Mouse (Mus musculus): ENCODE results near the gene Tmem144. TPM values are rescaled to one million over a fixed set of nuclear protein-coding genes. Genes with fewer than 3 reads are reported as not detected.

The Tmem144 gene
- polyA plus RNA-seq, 1 experiment from 2014 or later, result 1.3 TPM

DNA sequence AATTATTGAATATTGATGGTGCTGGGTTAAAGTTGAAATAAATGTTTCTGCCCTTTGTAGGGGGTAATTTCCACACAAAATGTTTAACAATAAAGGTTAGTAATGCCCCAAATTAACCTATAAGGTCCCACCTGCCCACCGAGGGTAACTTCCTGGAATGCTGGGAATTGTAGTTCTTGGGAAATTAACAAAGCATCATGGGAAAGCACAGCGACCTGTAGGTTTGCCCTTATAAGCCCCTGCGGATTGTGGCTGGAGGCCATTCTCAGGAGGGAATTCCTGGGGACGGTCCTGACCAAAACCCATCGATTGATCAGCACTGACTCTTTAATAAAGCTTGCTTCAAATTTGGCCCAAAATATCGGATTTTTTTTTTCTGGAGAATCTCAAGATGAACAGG is 1.9 kb downstream of the Tmem144 start:
- ATAC-seq, result no peak

DNA sequence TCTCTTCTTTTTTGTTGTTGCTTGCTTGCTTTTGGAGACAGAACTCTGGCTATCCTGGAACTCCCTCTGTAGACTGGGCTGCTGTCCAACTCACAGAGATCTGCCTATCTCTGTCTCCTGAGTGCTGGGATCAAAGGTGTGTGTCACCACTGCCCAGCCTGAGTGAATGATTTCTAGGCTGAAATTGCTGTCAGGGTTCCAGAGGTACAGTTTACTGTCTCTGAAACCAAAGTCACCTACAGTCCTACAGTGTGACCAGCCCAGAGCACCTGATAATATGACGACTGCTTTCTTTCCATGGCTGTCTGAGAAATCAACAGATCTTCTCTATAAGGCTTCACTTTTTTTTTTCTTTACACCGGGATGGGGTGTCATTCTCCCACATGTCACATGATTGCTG is 3.0 kb downstream of the Tmem144 start:
- 87% methylated on average over 2 of the region's 2 CpGs for WGBS
- ATAC-seq, result no peak
- Histone ChIP-seq H3K9me3 (replicated peaks; ENCODE audit: control insufficient read depth, low read length, poor library complexity, severe bottlenecking) (no peaks in the 10 kb centered on the region), H3K9ac (ENCODE audit: low read depth, low read length) (no peak overlapping the region), H3K4me2 (ENCODE audit: low read length) (no peak overlapping the region), H3K4me1 (ENCODE audit: control insufficient read depth, insufficient read depth, low read length) (no peaks in the 10 kb centered on the region), H3K36me3 (ENCODE audit: control insufficient read depth, insufficient read depth, low read length) (no peaks in the 10 kb centered on the region), H3K27ac (ENCODE audit: low read length) (no peak overlapping the region), H3K27me3 (ENCODE audit: control insufficient read depth, insufficient read depth, low read depth, low read length) (no peaks in the 10 kb centered on the region), H3K4me3 (ENCODE audit: low read depth, low read length) (no peak overlapping the region)

More for the DNA sequence above, 1.9 kb downstream of the Tmem144 start:
- no peak overlapping the region for H3K9ac ChIP-seq (ENCODE audit: low read depth, low read length)
- no peak overlapping the region for H3K4me3 ChIP-seq (ENCODE audit: low read depth, low read length)
- H3K9me3 ChIP-seq (replicated peaks; ENCODE audit: control insufficient read depth, low read length, poor library complexity, severe bottlenecking), result no peaks in the 10 kb centered on the region
- WGBS, result 36% methylated on average over 6 of the region's 6 CpGs
- no peaks in the 10 kb centered on the region for H3K27me3 ChIP-seq (ENCODE audit: control insufficient read depth, insufficient read depth, low read depth, low read length)
- H3K4me2 ChIP-seq (ENCODE audit: low read length), result no peak overlapping the region
- H3K36me3 ChIP-seq (ENCODE audit: control insufficient read depth, insufficient read depth, low read length), result no peaks in the 10 kb centered on the region
- no peak overlapping the region for H3K27ac ChIP-seq (ENCODE audit: low read length)
- H3K4me1 ChIP-seq (ENCODE audit: control insufficient read depth, insufficient read depth, low read length), result no peaks in the 10 kb centered on the region

DNA sequence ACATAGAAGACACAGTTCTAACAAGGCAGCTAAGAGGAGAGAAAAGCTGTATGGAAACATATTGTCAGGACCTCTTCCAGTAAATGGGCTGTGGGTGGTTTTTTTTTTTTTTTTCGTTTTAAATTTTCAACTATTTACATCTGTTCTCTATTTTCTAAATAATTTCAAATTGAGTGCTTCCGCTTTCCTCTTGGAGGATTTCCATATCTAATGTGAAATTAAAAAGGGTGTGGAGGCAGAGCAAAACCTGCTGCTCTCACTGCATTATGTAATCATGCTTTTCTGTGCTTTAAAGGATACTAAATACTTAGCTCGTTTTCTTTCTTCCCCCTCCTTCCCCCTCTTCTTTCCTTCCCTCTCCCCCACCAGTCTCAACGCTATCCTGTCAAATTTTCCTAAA is 3.7 kb downstream of the Tmem144 start:
- Histone ChIP-seq H3K9ac (ENCODE audit: low read depth, low read length) (no peak overlapping the region), H3K36me3 (ENCODE audit: control insufficient read depth, insufficient read depth, low read length) (no peaks in the 10 kb centered on the region), H3K4me2 (ENCODE audit: low read length) (no peak overlapping the region), H3K4me3 (ENCODE audit: low read depth, low read length) (no peak overlapping the region), H3K27ac (ENCODE audit: low read length) (no peak overlapping the region), H3K27me3 (ENCODE audit: control insufficient read depth, insufficient read depth, low read depth, low read length) (no peaks in the 10 kb centered on the region), H3K4me1 (ENCODE audit: control insufficient read depth, insufficient read depth, low read length) (no peaks in the 10 kb centered on the region), H3K9me3 (replicated peaks; ENCODE audit: control insufficient read depth, low read length, poor library complexity, severe bottlenecking) (no peaks in the 10 kb centered on the region)
- 40% methylated on average over 4 of the region's 4 CpGs for WGBS
- ATAC-seq, result no peak

DNA sequence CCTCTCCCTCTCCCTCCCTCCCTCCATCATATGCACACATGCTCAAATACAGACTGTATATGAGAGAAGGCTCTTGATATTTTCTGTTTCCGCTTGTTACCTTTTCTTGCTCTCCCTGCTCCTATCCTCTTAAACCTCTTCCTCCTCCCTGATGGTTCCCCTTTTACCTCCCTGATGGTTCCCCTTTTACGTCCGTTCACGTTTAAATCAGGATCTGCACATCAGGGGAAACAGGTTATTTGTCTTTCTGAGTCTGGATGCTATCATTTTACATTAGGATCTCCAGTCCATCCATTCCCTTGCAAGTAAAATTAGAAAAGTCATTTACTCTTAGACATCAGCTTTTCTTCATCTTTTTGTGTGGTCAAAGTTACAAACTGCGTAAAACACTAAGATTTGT is 5.9 kb downstream of the Tmem144 start:
- peaks cover 5% of the 10 kb centered on the region; the same call in 1 of the 2 replicates for H3K4me1 ChIP-seq (ENCODE audit: control insufficient read depth, insufficient read depth, low read length)
- no peaks in the 10 kb centered on the region for H3K36me3 ChIP-seq (ENCODE audit: control insufficient read depth, insufficient read depth, low read length)
- no peaks in the 10 kb centered on the region for H3K9me3 ChIP-seq (replicated peaks; ENCODE audit: control insufficient read depth, low read length, poor library complexity, severe bottlenecking)
- no peak overlapping the region for H3K9ac ChIP-seq (ENCODE audit: low read depth, low read length)
- H3K27ac ChIP-seq (ENCODE audit: low read length), result no peak overlapping the region
- ATAC-seq, result no peak
- no peak overlapping the region for H3K4me2 ChIP-seq (ENCODE audit: low read length)
- 86% methylated on average over 5 of the region's 5 CpGs for WGBS
- no peaks in the 10 kb centered on the region for H3K27me3 ChIP-seq (ENCODE audit: control insufficient read depth, insufficient read depth, low read depth, low read length)
- H3K4me3 ChIP-seq (ENCODE audit: low read depth, low read length), result no peak overlapping the region

DNA sequence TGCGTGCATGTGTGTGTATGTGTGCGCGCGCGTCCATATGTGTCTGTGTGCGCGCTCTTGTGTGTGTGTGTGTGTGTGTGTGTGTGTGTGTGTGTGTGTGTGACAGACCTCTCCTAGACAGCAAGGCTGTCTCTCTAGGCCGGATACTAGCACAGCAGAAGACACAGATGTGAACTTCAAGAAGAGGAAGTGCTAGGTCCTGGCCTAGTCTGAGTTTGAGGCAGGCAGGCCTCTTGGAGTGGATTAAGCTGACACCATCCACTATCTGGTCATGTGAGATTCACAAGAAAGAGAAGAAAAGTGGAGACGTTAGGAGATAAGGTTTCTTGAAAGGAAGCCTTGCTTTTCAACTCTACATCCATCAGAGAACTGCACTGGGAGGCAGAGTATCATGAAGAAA is 8.6 kb downstream of the Tmem144 start:
- Histone ChIP-seq H3K4me1 (ENCODE audit: control insufficient read depth, insufficient read depth, low read length) (peaks cover 6% of the 10 kb centered on the region; the same call in 1 of the 2 replicates), H3K27me3 (ENCODE audit: control insufficient read depth, insufficient read depth, low read depth, low read length) (no peaks in the 10 kb centered on the region), H3K4me2 (ENCODE audit: low read length) (no peak overlapping the region), H3K4me3 (ENCODE audit: low read depth, low read length) (no peak overlapping the region), H3K27ac (ENCODE audit: low read length) (no peak overlapping the region), H3K9ac (ENCODE audit: low read depth, low read length) (no peak overlapping the region), H3K36me3 (ENCODE audit: control insufficient read depth, insufficient read depth, low read length) (no peaks in the 10 kb centered on the region), H3K9me3 (replicated peaks; ENCODE audit: control insufficient read depth, low read length, poor library complexity, severe bottlenecking) (no peaks in the 10 kb centered on the region)
- 88% methylated on average over 9 of the region's 9 CpGs for WGBS
- no peak for ATAC-seq

DNA sequence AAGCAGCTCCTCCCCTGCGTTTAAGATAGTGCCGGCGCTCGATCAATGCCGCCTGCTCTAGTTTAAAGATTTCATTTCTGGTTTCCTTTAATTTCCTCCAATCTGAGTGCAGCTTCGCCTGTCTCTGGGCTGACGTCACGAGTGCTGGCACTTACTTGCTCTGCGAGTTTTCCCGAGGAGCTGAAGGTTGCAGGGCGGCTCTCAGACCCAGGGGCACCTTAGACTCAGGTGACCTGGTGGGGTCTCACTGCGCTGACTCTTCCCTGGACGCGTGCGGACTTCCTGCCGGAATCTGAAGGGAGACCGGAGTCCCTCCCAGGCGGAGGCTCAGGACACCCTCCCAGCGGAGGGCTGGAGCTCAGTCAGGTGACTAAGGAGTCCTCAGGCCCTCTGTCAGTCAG is 10.0 kb downstream of the Tmem144 start:
- under 1% methylated on average over 19 of the region's 19 CpGs for WGBS
- no peaks in the 10 kb centered on the region for H3K27me3 ChIP-seq (ENCODE audit: control insufficient read depth, insufficient read depth, low read depth, low read length)
- peaks cover 6% of the 10 kb centered on the region; the same call in 1 of the 2 replicates for H3K4me1 ChIP-seq (ENCODE audit: control insufficient read depth, insufficient read depth, low read length)
- H3K4me3 ChIP-seq (ENCODE audit: low read depth, low read length), result peak overlapping the region; percentile 51
- no peaks in the 10 kb centered on the region for H3K36me3 ChIP-seq (ENCODE audit: control insufficient read depth, insufficient read depth, low read length)
- H3K27ac ChIP-seq (ENCODE audit: low read length), result no peak overlapping the region
- H3K4me2 ChIP-seq (ENCODE audit: low read length), result peak overlapping the region; percentile 89
- peak overlapping the region; percentile 47; the same call in 1 of the 2 replicates for H3K9ac ChIP-seq (ENCODE audit: low read depth, low read length)
- ATAC-seq, result peak; percentile 89
- H3K9me3 ChIP-seq (replicated peaks; ENCODE audit: control insufficient read depth, low read length, poor library complexity, severe bottlenecking), result no peaks in the 10 kb centered on the region

DNA sequence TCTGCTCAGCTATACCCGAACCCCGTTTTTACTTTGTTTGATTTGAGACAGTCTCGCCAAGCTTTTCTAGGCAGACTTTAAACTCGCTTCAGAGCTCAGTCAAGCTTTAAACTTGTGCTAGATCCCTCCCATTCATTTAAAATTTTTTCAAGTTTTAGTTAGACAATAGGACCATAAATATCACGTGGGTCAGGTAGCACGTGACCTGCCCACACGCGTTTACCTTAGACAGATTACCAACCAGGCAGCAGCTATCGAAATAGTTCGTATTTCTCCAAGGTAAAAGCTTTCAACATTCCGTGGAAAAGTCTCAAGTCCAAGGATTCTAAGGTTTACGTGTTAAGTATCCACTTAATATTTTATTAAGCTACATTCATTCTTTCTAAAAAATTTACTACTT is 10.4 kb downstream of the Tmem144 start:
- Histone ChIP-seq H3K9ac (ENCODE audit: low read depth, low read length) (no peak overlapping the region), H3K27ac (ENCODE audit: low read length) (no peak overlapping the region), H3K9me3 (replicated peaks; ENCODE audit: control insufficient read depth, low read length, poor library complexity, severe bottlenecking) (no peaks in the 10 kb centered on the region), H3K27me3 (ENCODE audit: control insufficient read depth, insufficient read depth, low read depth, low read length) (no peaks in the 10 kb centered on the region), H3K4me3 (ENCODE audit: low read depth, low read length) (peak overlapping the region; percentile 51), H3K4me2 (ENCODE audit: low read length) (peak overlapping the region; percentile 89), H3K36me3 (ENCODE audit: control insufficient read depth, insufficient read depth, low read length) (no peaks in the 10 kb centered on the region), H3K4me1 (ENCODE audit: control insufficient read depth, insufficient read depth, low read length) (peaks cover 6% of the 10 kb centered on the region; the same call in 1 of the 2 replicates)
- 8% methylated on average over 12 of the region's 12 CpGs for WGBS
- ATAC-seq, result peak; percentile 53

DNA sequence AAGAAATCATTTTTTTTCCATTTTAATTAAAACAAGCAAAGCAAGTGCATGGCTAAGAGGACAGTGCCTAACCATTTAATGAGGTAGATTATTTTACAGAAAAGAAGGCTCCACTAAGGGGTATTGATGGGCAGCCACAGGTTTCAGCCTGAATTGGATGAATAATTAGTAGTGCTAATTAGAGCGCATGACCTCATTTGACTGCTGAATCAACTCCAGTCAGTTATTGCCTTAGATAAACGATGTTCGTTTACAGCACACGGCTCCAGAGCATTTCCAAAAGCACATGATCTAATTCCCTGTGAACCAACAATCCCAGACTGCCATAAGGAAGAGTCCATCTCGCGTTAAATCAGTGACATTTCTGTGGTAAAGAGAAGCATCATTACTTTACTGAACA is 11.1 kb downstream of the Tmem144 start:
- Histone ChIP-seq H3K4me3 (ENCODE audit: low read depth, low read length) (peak overlapping the region; percentile 51; the same call in 1 of the 2 replicates), H3K9ac (ENCODE audit: low read depth, low read length) (no peak overlapping the region)

DNA sequence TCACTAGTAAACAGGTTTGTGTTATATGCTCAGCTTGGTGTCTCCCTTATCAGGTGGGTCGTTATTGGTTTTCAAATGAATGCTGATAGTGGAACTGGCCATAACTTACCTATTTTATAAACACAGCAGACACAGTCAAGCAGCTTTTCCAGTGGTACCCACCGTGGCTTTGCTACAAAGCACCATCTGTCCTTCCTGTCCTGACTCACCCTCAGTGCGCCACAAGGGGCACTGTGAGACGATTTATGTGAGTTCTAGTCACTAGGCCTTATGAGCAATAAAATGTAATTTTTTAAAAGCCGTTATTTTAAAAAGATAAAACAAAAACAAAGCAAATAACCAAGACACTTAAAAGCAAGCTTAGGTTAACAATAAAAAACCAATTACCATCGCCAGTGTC is 13.8 kb downstream of the Tmem144 start:
- ATAC-seq, result no peak
- Histone ChIP-seq H3K27ac (ENCODE audit: low read length) (no peak overlapping the region), H3K36me3 (ENCODE audit: control insufficient read depth, insufficient read depth, low read length) (no peaks in the 10 kb centered on the region), H3K4me3 (ENCODE audit: low read depth, low read length) (no peak overlapping the region), H3K4me2 (ENCODE audit: low read length) (no peak overlapping the region), H3K27me3 (ENCODE audit: control insufficient read depth, insufficient read depth, low read depth, low read length) (no peaks in the 10 kb centered on the region), H3K9me3 (replicated peaks; ENCODE audit: control insufficient read depth, low read length, poor library complexity, severe bottlenecking) (no peaks in the 10 kb centered on the region), H3K9ac (ENCODE audit: low read depth, low read length) (no peak overlapping the region), H3K4me1 (ENCODE audit: control insufficient read depth, insufficient read depth, low read length) (peaks cover 6% of the 10 kb centered on the region; the same call in 1 of the 2 replicates)
- 57% methylated on average over 6 of the region's 6 CpGs for WGBS

More for the DNA sequence above, 11.1 kb downstream of the Tmem144 start:
- Histone ChIP-seq H3K4me1 (ENCODE audit: control insufficient read depth, insufficient read depth, low read length) (peaks cover 6% of the 10 kb centered on the region; the same call in 1 of the 2 replicates), H3K9me3 (replicated peaks; ENCODE audit: control insufficient read depth, low read length, poor library complexity, severe bottlenecking) (no peaks in the 10 kb centered on the region), H3K27ac (ENCODE audit: low read length) (no peak overlapping the region), H3K36me3 (ENCODE audit: control insufficient read depth, insufficient read depth, low read length) (no peaks in the 10 kb centered on the region), H3K4me2 (ENCODE audit: low read length) (peak overlapping the region; percentile 89), H3K27me3 (ENCODE audit: control insufficient read depth, insufficient read depth, low read depth, low read length) (no peaks in the 10 kb centered on the region)
- 72% methylated on average over 6 of the region's 6 CpGs for WGBS
- no peak for ATAC-seq

Measured in midbrain, embryonic 16.5 days (tissue).